Mouse (Mus musculus): ENCODE data around the gene Kmt2c. TPM values are rescaled to one million over a fixed set of nuclear protein-coding genes. Genes with fewer than 3 reads are reported as not detected.
"Not testable (repeated sequence)": the region's sequence is repeated elsewhere in the genome, so short reads cannot be mapped to it uniquely, and the experiment has no call there.

The Kmt2c gene
- total RNA-seq, 2 experiments from 2014 or later = 57.3 to 64.1 TPM

DNA sequence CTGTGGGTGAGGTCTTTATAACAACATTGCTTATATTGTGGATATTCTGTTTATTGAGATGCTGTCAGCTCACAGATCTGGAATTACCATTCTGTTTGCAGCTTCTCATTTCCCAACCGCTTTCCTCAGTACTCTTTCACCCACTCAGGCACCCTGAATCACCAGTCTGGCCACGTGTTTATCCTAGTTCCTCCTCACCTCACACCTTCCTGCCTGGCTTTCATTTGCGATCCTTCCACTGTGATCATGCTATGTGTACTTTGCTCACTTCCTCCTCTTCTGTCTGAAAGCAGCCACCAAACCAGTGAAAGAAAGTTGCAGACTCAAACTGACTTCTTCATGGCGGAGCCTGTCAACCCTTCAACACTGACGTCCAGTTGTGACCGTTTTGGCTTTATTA lies 255.5 kb downstream of the Kmt2c start:
- no peak for DNase-seq (ENCODE audit: low spot score in 2 of 2)

DNA sequence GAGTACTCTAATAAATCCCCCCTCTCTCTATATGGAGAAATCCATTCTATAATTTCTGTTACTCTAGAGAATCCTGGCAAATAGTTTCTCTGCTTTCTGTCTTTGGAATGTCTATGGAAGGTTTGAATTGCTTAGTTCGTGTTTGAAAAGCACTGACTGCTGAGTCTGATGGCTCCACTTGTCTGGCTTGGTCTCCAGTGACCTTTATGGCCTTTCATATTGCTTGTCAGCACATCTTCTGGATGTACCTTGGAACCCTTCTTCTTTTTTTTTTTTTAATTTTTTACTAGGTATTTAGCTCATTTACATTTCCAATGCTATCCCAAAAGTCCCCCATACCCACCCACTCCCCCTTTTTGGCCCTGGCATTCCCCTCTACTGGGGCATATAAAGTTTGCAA lies 274.2 kb downstream of the Kmt2c start:
- not testable (repeated sequence) for DNase-seq (ENCODE audit: low spot score in 2 of 2)

DNA sequence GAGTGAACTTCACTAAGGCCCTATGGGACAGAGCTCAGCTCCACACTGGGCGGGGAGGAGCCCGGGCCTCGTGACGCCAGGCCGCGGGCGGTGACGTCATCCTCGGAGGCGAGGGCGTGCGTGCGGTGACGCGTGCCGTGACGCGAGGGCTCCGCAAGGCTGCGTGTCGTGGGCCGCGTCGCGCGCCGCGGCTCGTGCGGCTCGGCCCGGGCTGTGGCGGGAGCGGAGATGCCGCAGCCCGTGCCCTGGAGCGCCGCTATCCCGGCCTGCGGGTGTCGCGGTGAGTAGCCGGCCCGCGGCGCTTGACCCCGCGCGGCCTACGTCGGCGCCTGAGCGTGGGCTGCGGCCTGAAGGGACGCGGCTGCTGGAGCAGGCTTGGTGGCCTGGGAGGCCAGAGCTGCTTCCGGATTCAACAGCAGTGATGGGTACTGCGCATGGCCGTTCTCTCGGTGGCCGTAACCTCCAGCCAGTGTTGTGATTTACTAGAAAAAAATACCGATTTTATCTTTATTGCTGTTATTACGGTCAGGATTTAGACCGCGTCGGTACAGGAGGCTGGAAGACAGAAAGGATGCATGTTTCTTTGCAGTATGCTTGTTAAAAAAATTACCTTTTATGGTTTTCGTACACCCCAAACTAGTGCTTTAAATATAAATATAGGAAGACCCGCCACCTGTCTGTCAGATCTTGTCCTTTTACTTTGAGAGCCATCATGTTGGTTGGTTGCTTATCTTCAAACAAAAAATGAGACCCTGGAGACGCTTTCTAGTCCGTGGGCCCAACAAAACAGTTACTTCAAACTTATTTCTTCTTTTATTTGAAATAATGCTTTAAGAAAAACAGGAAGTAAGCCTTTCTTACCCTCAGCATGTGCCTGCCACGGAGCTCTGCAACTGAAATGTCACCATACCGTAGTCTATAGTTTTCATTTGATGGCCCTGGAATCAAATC lies 275.6 kb downstream of the Kmt2c start, which contains the start of gene E130116L18Rik:
TSS of gene E130116L18Rik (minus strand) at position 402 of the 951 bp plus-strand sequence.
- peak; percentile 72 to 80 for DNase-seq (ENCODE audit: low spot score in 2 of 2)

Other genes with a start within 250 kb of the Kmt2c start
- not detected for gene Cct8l1, start 17.3 kb upstream of the Kmt2c start, total RNA-seq (2021)
- 10 to 100 TPM in 1 of 2 experiments, 1 to 10 TPM in 1; 9.0 to 12.2 TPM for gene Xrcc2, start 207.0 kb upstream of the Kmt2c start, total RNA-seq (2021)